Mouse (Mus musculus) heart, adult 18-20 months (tissue): ENCODE data around the gene Pld4. TPM values are rescaled to one million over a fixed set of nuclear protein-coding genes. Genes with fewer than 3 reads are reported as not detected.
A peak's percentile ranks its signal among the peaks of the same experiment; 100 is the strongest.
"Not testable (repeated sequence)": the region's sequence is repeated elsewhere in the genome, so short reads cannot be mapped to it uniquely, and the experiment has no call there.

Source experiments
- DNase-seq, 2 experiments: peaks; one replicate each; pipeline ENCODE4 v3.0.0; 2021 to 2022; ENCODE audit warnings: mixed read lengths in 1 of 2
- microRNA-seq, 2 experiments: library from miRNA; unstranded; fragments of <30 nt; microRNA quantifications; one replicate each; pipeline ENCODE4 v1.2.0; 2022
- total RNA-seq, 2 experiments: library from RNA; stranded (reverse); gene quantifications; 2 replicates each; pipeline ENCODE4 v1.2.3; 2021

The Pld4 gene
- total RNA-seq, 2 experiments from 2014 or later = 6.0 to 7.8 TPM

- no peak for DNase-seq
These were observed 41.7 kb downstream of the Pld4 start, which contains the start of gene Ahnak2 for GRCm38 (mm10) chr12:112801864-112802846. Gene Ahnak2 (minus strand): TSS chr12:112802657.

- DNase-seq = no peak
These were observed 42.5 kb downstream of the Pld4 start for GRCm38 (mm10) chr12:112802917-112803316.

GRCm38 (mm10) chr12:112804046-112804445, 43.6 kb downstream of the Pld4 start:
- DNase-seq = peak; percentile 50 to 51

- DNase-seq = no peak
These were observed 45.6 kb downstream of the Pld4 start for GRCm38 (mm10) chr12:112806044-112806443.

- no peak for DNase-seq
These were observed 47.3 kb downstream of the Pld4 start for GRCm38 (mm10) chr12:112807796-112808195.

- DNase-seq = no peak
These were observed 47.7 kb downstream of the Pld4 start for GRCm38 (mm10) chr12:112808212-112808586.

- peak; percentile 93 to 94 for DNase-seq
These were observed 48.3 kb downstream of the Pld4 start, which contains the start of gene Clba1 for GRCm38 (mm10) chr12:112808587-112809364. Gene Clba1 (plus strand): TSS chr12:112808937.

- DNase-seq = no peak
These were observed 49.2 kb downstream of the Pld4 start for GRCm38 (mm10) chr12:112809641-112810040.

GRCm38 (mm10) chr12:112810092-112810885, 49.8 kb downstream of the Pld4 start:
- DNase-seq = no peak

GRCm38 (mm10) chr12:112813370-112813769, 52.9 kb downstream of the Pld4 start:
- DNase-seq = no peak

GRCm38 (mm10) chr12:112814682-112815470, 54.4 kb downstream of the Pld4 start:
- DNase-seq = no peak

- DNase-seq = peak in 1 of 2 experiments; percentile 69
These were observed 55.8 kb downstream of the Pld4 start for GRCm38 (mm10) chr12:112816294-112816693.

- not testable (repeated sequence) for DNase-seq
These were observed 56.4 kb downstream of the Pld4 start for GRCm38 (mm10) chr12:112816866-112817265.

Small RNA genes lying within 50 kb of the gene (microRNA-seq; reads per million reads assigned to microRNA genes)
- gene Mir6940 = 0.76 to 0.81 reads per million in 2 experiments

Other genes with a start within 250 kb of the Pld4 start
- under 1 TPM in 1 of 2 experiments, not detected in 1; 0.10 TPM for gene Tmem179, start 243.9 kb upstream of the Pld4 start, total RNA-seq
- gene Inf2, start 171.9 kb upstream of the Pld4 start, total RNA-seq = 10 to 100 TPM; 11.9 to 17.2 TPM
- gene Adssl1, start 140.6 kb upstream of the Pld4 start, total RNA-seq = 100 to 1,000 TPM; 192 to 206 TPM
- gene Siva1, start 116.0 kb upstream of the Pld4 start, total RNA-seq = 10 to 100 TPM; 31.7 to 35.2 TPM
- gene Akt1, start 85.8 kb upstream of the Pld4 start, total RNA-seq = 100 to 1,000 TPM; 182 to 193 TPM
- 1 to 10 TPM; 3.6 to 4.9 TPM for gene Zbtb42, start 81.8 kb upstream of the Pld4 start, total RNA-seq
- gene Cep170b, start 40.2 kb upstream of the Pld4 start, total RNA-seq = 10 to 100 TPM; 10.1 to 11.1 TPM
- gene Ahnak2, start 42.0 kb downstream of the Pld4 start, total RNA-seq = 10 to 100 TPM; 15.3 to 16.6 TPM
- 1 to 10 TPM; 2.0 to 2.2 TPM for gene Clba1, start 48.3 kb downstream of the Pld4 start, total RNA-seq
- gene Cdca4, start 68.8 kb downstream of the Pld4 start, total RNA-seq = 1 to 10 TPM; 5.1 to 5.6 TPM
- 1 to 10 TPM in 1 of 2 experiments, under 1 TPM in 1; 0.37 to 1.3 TPM for gene Gpr132, start 107.6 kb downstream of the Pld4 start, total RNA-seq
- gene Jag2, start 169.1 kb downstream of the Pld4 start, total RNA-seq = 10 to 100 TPM; 31.5 to 38.6 TPM
- 1 to 10 TPM; 8.2 to 9.2 TPM for gene Nudt14, start 181.5 kb downstream of the Pld4 start, total RNA-seq
- gene Btbd6, start 215.8 kb downstream of the Pld4 start, total RNA-seq = 10 to 100 TPM; 24.3 to 27.6 TPM
- gene Brf1, start 240.0 kb downstream of the Pld4 start, total RNA-seq = 10 to 100 TPM; 21.4 to 26.4 TPM